Mouse (Mus musculus) myocyte (in vitro differentiated cells): ENCODE data around the gene Bcl3.

Source experiments
- CEBPB ChIP-seq: IDR thresholded peaks from 2 replicates; pipeline ENCODE4 v1.6.1; 2011; ENCODE audit warnings: mild to moderate bottlenecking, moderate library complexity; ENCODE audit not compliant: poor library complexity, insufficient read depth, severe bottlenecking
- E2F4 ChIP-seq: IDR thresholded peaks from one replicate; pipeline ENCODE4 v1.6.1; 2011; ENCODE audit warnings: mild to moderate bottlenecking, control low read depth, moderate library complexity; ENCODE audit not compliant: insufficient read depth
- MAX ChIP-seq: IDR thresholded peaks from one replicate; pipeline ENCODE4 v1.6.1; 2011; ENCODE audit warnings: low read depth, mild to moderate bottlenecking, control low read depth
- MYOD1 ChIP-seq, 3 experiments: IDR thresholded peaks; one replicate each; pipeline ENCODE4 v1.6.1; 2011; ENCODE audit warnings: control low read depth in 2 of 3, low read depth in 2 of 3, mild to moderate bottlenecking in 2 of 3, moderate library complexity in 1 of 3; ENCODE audit not compliant: insufficient read length in 2 of 3, control insufficient read depth in 1 of 3
- POLR2A ChIP-seq: IDR thresholded peaks from one replicate; pipeline ENCODE4 v1.6.1; 2011; ENCODE audit warnings: low read depth, mild to moderate bottlenecking, control low read depth, moderate library complexity; ENCODE audit not compliant: insufficient read length
- POLR2AphosphoS2 ChIP-seq: IDR thresholded peaks from one replicate; pipeline ENCODE4 v1.6.1; 2011; ENCODE audit warnings: low read depth, control low read depth; ENCODE audit not compliant: insufficient read length
- TCF3 ChIP-seq: IDR thresholded peaks from one replicate; pipeline ENCODE4 v1.6.1; 2011; ENCODE audit warnings: low read depth, control low read depth; ENCODE audit not compliant: insufficient read length
- USF1 ChIP-seq: IDR thresholded peaks from one replicate; pipeline ENCODE4 v1.6.1; 2011; ENCODE audit warnings: low read depth, mild to moderate bottlenecking, control low read depth, moderate library complexity

DNA sequence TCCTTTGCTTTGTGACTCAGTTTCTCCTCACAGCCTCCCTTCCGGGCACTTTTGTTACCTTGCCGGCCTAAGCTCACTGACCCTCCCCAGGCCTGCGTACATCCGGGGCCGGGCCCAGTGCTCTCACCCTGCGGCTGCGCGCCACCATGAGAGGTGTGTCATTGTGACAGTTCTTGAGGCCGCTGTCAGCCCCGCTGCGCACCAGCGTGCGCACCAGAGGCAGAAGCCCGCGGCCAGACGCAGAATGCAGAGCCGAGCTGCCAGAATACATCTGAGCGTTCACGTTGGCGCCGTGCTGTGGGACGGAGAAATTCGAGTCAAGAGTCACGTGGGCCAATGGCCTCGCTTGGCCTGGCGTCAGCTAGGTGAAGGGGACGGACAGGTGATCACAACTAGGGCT is 13.2 kb downstream of the Bcl3 start:
- TF ChIP-seq MYOD1 (IDR thresholded peaks at IDR 0.05; ENCODE audit: control insufficient read depth in 1 of 3, insufficient read length in 2 of 3, low read depth in 2 of 3) (no peak), POLR2AphosphoS2 (no peak), E2F4 (no peak), POLR2A (no peak), CEBPB (no peak), TCF3 (no peak), MAX (no peak), USF1 (no peak)
